Mouse (Mus musculus): ENCODE results near the gene Ppp1r9b.
"Not testable (repeated sequence)": the region's sequence is repeated elsewhere in the genome, so short reads cannot be mapped to it uniquely, and the experiment has no call there.

Gene Ppp1r9b

GRCm38 (mm10) chr11:94990749-94991577, at the start of gene Ppp1r9b:
Gene Ppp1r9b, plus strand, starts transcription at chr11:94991035.
- DNase-seq: peak; percentile 94

GRCm38 (mm10) chr11:94941121-94941520, 49.7 kb upstream of the Ppp1r9b start:
- DNase-seq: no peak

GRCm38 (mm10) chr11:94941776-94942175, 49.1 kb upstream of the Ppp1r9b start:
- DNase-seq: no peak

GRCm38 (mm10) chr11:94942282-94943023, 48.4 kb upstream of the Ppp1r9b start:
- no peak for DNase-seq

GRCm38 (mm10) chr11:94943054-94943453, 47.8 kb upstream of the Ppp1r9b start:
- no peak for DNase-seq

- DNase-seq: peak; percentile 12
Observed at GRCm38 (mm10) chr11:94944295-94944694, 46.5 kb upstream of the Ppp1r9b start.

- no peak for DNase-seq
Observed at GRCm38 (mm10) chr11:94945236-94945635, 45.6 kb upstream of the Ppp1r9b start.

GRCm38 (mm10) chr11:94952169-94952568, 38.7 kb upstream of the Ppp1r9b start:
- DNase-seq: peak; percentile 39

- peak; percentile 38 for DNase-seq
Observed at GRCm38 (mm10) chr11:94955103-94955502, 35.7 kb upstream of the Ppp1r9b start.

- no peak for DNase-seq
Observed at GRCm38 (mm10) chr11:94957693-94958064, 33.2 kb upstream of the Ppp1r9b start.

- peak; percentile 38 for DNase-seq
Observed at GRCm38 (mm10) chr11:94958065-94958858, 32.6 kb upstream of the Ppp1r9b start.

GRCm38 (mm10) chr11:94962534-94963101, 28.2 kb upstream of the Ppp1r9b start:
- DNase-seq: no peak

- DNase-seq: no peak
Observed at GRCm38 (mm10) chr11:94967419-94967818, 23.4 kb upstream of the Ppp1r9b start, which contains the start of gene Hils1. Gene Hils1, plus strand, starts transcription at chr11:94967593.

- DNase-seq: no peak
Observed at GRCm38 (mm10) chr11:94968187-94968586, 22.6 kb upstream of the Ppp1r9b start.

GRCm38 (mm10) chr11:94969709-94970108, 21.1 kb upstream of the Ppp1r9b start:
- not testable (repeated sequence) for DNase-seq

GRCm38 (mm10) chr11:94970210-94970943, 20.5 kb upstream of the Ppp1r9b start:
- DNase-seq: peak; percentile 80

- DNase-seq: no peak
Observed at GRCm38 (mm10) chr11:94971895-94972615, 18.8 kb upstream of the Ppp1r9b start.

GRCm38 (mm10) chr11:94972887-94973286, 17.9 kb upstream of the Ppp1r9b start:
- no peak for DNase-seq

- DNase-seq: no peak
Observed at GRCm38 (mm10) chr11:94973313-94973712, 17.5 kb upstream of the Ppp1r9b start.

- DNase-seq: no peak
Observed at GRCm38 (mm10) chr11:94974951-94975350, 15.9 kb upstream of the Ppp1r9b start.

GRCm38 (mm10) chr11:94976199-94976598, 14.6 kb upstream of the Ppp1r9b start, which contains the start of gene Sgca:
Gene Sgca, minus strand, starts transcription at chr11:94976327.
- DNase-seq: no peak
